14 mouse cellular contexts compared by ENCODE assay signal in genomic region chr12:3906308-3906707, GRCm38 (mm10). TPM values are rescaled to one million over a fixed set of nuclear protein-coding genes. Genes with fewer than 3 reads are reported as not detected.
"Had no signal": no experiment of that assay in that cellular context is flagged by ENCODE, and none has a peak within 500 bp of the region (broad histone marks: within the 10 kb centered on the region; RNA-seq: fewer than 3 reads in every experiment).

No protein-coding gene starts in this region.

- ATAC-seq: midbrain, embryonic 16.5 days had no signal

- H3K4me1 ChIP-seq: kidney, embryonic 15.5 days; midbrain, embryonic 12.5 days had no signal

- DNase-seq: kidney, adult 2 months; kidney, postnatal 36 days; left cerebral cortex, postnatal 4 days; lung, adult 18-20 months; lung, postnatal 4 days; thymus, adult 18-20 months; thymus, postnatal 14 days had no signal

- H3K9me3 ChIP-seq: kidney, embryonic 15.5 days; limb, embryonic 13.5 days; megakaryocyte, embryonic 14.5 days; midbrain, embryonic 12.5 days had no signal

- H3K4me2 ChIP-seq: kidney, embryonic 15.5 days; limb, embryonic 13.5 days; midbrain, embryonic 12.5 days had no signal

- H3K9ac ChIP-seq: kidney, embryonic 15.5 days; limb, embryonic 13.5 days; liver, embryonic 14.5 days; midbrain, embryonic 12.5 days had no signal

- H3K27me3 ChIP-seq: kidney, embryonic 15.5 days; limb, embryonic 13.5 days; megakaryocyte, embryonic 14.5 days; midbrain, embryonic 12.5 days had no signal

- H3K27ac ChIP-seq: kidney, embryonic 15.5 days; limb, embryonic 13.5 days; liver, embryonic 14.5 days; midbrain, embryonic 12.5 days had no signal

- H3K4me3 ChIP-seq: kidney, embryonic 15.5 days; limb, embryonic 13.5 days; megakaryocyte, embryonic 14.5 days; midbrain, embryonic 12.5 days had no signal

RNA-seq across cellular contexts. Expression of gene Pomc, which starts 48.4 kb away (rescaled TPM):
- polyA plus RNA-seq: liver, adult 2 months had no signal
